Mouse (Mus musculus): Measurements from ENCODE around the gene Rapgef1. TPM values are rescaled to one million over a fixed set of nuclear protein-coding genes. Genes with fewer than 3 reads are reported as not detected.

Gene Rapgef1
- polyA plus RNA-seq, 1 experiment from 2014 or later = 15.1 TPM

DNA sequence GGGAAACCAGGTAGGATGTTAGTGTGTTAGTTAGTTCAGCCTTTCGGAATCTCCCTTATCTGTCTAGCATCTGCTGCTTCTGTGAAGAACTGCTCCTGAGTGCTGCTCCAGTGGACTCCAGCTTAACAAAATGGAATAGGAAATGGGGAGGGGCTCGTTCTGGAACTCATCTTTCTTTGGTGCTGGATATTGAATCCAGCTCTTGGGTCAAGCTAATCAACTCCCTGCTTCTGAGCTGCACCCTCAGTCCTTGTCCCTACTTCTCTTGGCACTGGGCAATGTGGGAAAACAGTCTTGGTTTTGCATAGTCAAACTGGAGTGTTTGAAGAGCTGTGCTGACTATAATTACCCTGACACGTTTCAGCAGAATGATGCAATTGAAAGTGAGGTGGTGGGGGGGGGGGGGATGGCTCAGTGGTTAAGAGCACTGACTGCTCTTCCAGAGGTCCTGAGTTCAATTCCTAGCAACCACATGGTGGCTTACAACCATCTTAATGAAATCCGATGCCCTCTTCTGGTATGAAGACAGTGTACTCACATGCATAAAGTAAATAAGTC is 25.6 kb downstream of the Rapgef1 start:
- Histone ChIP-seq H3K36me3 (ENCODE audit: control insufficient read depth, insufficient read depth, low read length) (no peaks in the 10 kb centered on the region), H3K4me3 (ENCODE audit: low read depth, low read length) (no peak overlapping the region), H3K4me2 (ENCODE audit: low read length) (no peak overlapping the region), H3K27me3 (replicated peaks; ENCODE audit: control insufficient read depth, insufficient read depth, low read length) (no peaks in the 10 kb centered on the region), H3K9ac (ENCODE audit: low read length) (no peak overlapping the region), H3K27ac (ENCODE audit: low read depth) (no peak overlapping the region), H3K4me1 (replicated peaks; ENCODE audit: control insufficient read depth, insufficient read depth, low read length) (peaks cover 6% of the 10 kb centered on the region; the same call in 1 of the 2 replicates), H3K9me3 (ENCODE audit: control insufficient read depth, low read length) (no peaks in the 10 kb centered on the region)
- no peak for DNase-seq (ENCODE audit: low spot score)
- WGBS = 77% methylated on average over 4 of the region's 4 CpGs
- no peak for ATAC-seq (replicated peaks; ENCODE audit: low FRiP score, low TSS enrichment, low read depth)

GRCm38 (mm10) chr2:29646613-29647012 is 27.1 kb downstream of the Rapgef1 start:
- Histone ChIP-seq H3K9ac (ENCODE audit: low read length) (no peak overlapping the region), H3K9me3 (ENCODE audit: control insufficient read depth, low read length) (no peaks in the 10 kb centered on the region), H3K4me1 (replicated peaks; ENCODE audit: control insufficient read depth, insufficient read depth, low read length) (peaks cover 6% of the 10 kb centered on the region; the same call in 1 of the 2 replicates), H3K27ac (ENCODE audit: low read depth) (no peak overlapping the region), H3K36me3 (ENCODE audit: control insufficient read depth, insufficient read depth, low read length) (no peaks in the 10 kb centered on the region), H3K27me3 (replicated peaks; ENCODE audit: control insufficient read depth, insufficient read depth, low read length) (no peaks in the 10 kb centered on the region), H3K4me3 (ENCODE audit: low read depth, low read length) (no peak overlapping the region), H3K4me2 (ENCODE audit: low read length) (no peak overlapping the region)
- DNase-seq (ENCODE audit: low spot score) (no peak), ATAC-seq (replicated peaks; ENCODE audit: low FRiP score, low TSS enrichment, low read depth) (no peak)
- WGBS = 77% methylated on average over 3 of the region's 3 CpGs

DNA sequence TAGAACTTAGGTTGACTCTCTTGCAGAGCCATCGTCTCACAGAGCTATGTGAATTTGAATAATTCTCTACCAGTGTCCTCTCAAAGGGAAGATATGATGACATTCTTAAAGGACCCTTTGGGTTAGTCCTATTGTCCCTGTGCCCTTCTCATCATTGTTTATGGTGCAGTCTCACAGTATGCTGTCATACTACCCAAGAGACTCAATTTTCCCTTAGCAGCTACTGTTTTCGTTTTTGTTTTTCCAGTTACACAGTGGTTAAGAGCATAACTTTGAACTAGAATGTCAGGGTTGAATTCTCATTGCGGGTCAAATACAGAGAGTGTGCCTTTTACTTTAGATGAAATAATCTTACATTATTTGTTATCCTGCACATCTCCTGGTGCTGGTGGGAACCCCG is 27.6 kb downstream of the Rapgef1 start:
- Histone ChIP-seq H3K27ac (ENCODE audit: low read depth) (no peak overlapping the region), H3K36me3 (ENCODE audit: control insufficient read depth, insufficient read depth, low read length) (no peaks in the 10 kb centered on the region), H3K9ac (ENCODE audit: low read length) (no peak overlapping the region), H3K27me3 (replicated peaks; ENCODE audit: control insufficient read depth, insufficient read depth, low read length) (no peaks in the 10 kb centered on the region), H3K4me1 (replicated peaks; ENCODE audit: control insufficient read depth, insufficient read depth, low read length) (peaks cover 6% of the 10 kb centered on the region; the same call in 1 of the 2 replicates), H3K9me3 (ENCODE audit: control insufficient read depth, low read length) (no peaks in the 10 kb centered on the region), H3K4me2 (ENCODE audit: low read length) (no peak overlapping the region), H3K4me3 (ENCODE audit: low read depth, low read length) (no peak overlapping the region)
- ATAC-seq (replicated peaks; ENCODE audit: low FRiP score, low TSS enrichment, low read depth) (no peak), DNase-seq (ENCODE audit: low spot score) (no peak)
- 93% methylated on average over 4 of the region's 4 CpGs for WGBS

DNA sequence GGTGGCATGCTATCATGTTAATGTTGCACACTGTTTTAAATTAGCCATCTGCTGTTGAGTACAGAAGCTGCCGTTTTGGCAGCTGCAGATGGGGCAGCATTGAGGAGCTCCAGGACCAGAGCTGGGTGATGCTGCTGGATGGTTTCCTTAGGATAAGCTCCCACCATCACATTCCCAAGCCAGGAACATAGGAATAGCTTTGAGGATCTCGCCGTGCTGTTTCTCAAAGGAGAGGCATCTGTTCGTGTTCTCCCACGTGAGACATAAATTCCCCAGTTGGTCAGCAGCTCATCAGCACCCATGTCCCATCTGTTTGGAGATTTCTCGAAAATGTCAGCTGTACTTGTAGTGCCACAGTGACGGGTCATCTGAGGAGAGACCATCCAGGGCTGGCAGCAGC is 28.3 kb downstream of the Rapgef1 start:
- no peak for ATAC-seq (replicated peaks; ENCODE audit: low FRiP score, low TSS enrichment, low read depth)
- H3K4me2 ChIP-seq (ENCODE audit: low read length) = no peak overlapping the region
- WGBS = 83% methylated on average over 7 of the region's 7 CpGs

DNA sequence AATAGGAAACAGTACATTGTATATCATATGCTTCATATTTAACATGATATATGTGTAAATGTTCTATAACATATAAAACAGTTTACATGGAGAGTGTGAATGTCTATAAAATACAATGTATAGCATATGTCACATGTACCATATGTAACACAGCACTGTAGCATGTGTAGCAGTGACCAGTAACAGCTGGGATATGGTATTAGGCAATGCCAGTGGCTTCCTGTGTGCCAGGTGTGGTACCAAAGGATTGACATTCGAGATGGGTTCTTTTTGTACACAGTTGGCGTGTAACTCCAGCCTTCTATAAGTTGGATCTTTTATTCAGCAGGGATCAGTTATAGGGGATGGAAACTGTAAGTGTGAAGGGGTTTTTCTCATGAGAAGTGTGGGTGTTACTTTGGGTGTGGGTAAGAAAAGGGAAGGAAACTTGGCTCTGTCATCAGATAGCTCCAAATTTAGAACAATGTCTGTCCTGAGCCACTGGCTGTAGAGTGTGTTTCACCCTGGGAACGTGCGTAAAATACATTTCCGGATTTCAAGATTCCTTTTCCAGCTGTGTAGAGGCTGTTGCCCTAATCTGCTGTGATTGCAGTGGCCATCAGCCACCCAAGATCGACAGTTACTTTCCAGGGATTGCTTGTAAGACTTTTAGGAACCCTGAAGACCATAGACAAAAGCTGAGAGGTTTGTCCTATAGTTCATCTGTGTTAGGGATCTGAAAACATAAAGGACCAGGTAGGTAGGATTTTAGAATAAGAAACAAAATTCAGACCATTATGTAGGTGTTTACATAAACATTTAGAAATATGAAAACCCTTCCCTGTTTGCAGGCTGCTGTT is 29.7 kb downstream of the Rapgef1 start:
- H3K4me1 ChIP-seq (replicated peaks; ENCODE audit: control insufficient read depth, insufficient read depth, low read length) = peaks cover 6% of the 10 kb centered on the region; the same call in 1 of the 2 replicates
- ATAC-seq (replicated peaks; ENCODE audit: low FRiP score, low TSS enrichment, low read depth) (no peak), DNase-seq (ENCODE audit: low spot score) (no peak)
- no peaks in the 10 kb centered on the region for H3K9me3 ChIP-seq (ENCODE audit: control insufficient read depth, low read length)
- H3K9ac ChIP-seq (ENCODE audit: low read length) = no peak overlapping the region
- peak overlapping the region; percentile 10 for H3K27ac ChIP-seq (ENCODE audit: low read depth)
- no peaks in the 10 kb centered on the region for H3K27me3 ChIP-seq (replicated peaks; ENCODE audit: control insufficient read depth, insufficient read depth, low read length)
- H3K4me2 ChIP-seq (ENCODE audit: low read length) = no peak overlapping the region
- WGBS = 70% methylated on average over 6 of the region's 6 CpGs
- no peaks in the 10 kb centered on the region for H3K36me3 ChIP-seq (ENCODE audit: control insufficient read depth, insufficient read depth, low read length)
- H3K4me3 ChIP-seq (ENCODE audit: low read depth, low read length) = no peak overlapping the region

More for the DNA sequence above, 28.3 kb downstream of the Rapgef1 start:
- H3K9me3 ChIP-seq (ENCODE audit: control insufficient read depth, low read length) = no peaks in the 10 kb centered on the region
- H3K4me1 ChIP-seq (replicated peaks; ENCODE audit: control insufficient read depth, insufficient read depth, low read length) = peaks cover 6% of the 10 kb centered on the region; the same call in 1 of the 2 replicates
- H3K4me3 ChIP-seq (ENCODE audit: low read depth, low read length) = no peak overlapping the region
- H3K36me3 ChIP-seq (ENCODE audit: control insufficient read depth, insufficient read depth, low read length) = no peaks in the 10 kb centered on the region
- no peak for DNase-seq (ENCODE audit: low spot score)
- H3K9ac ChIP-seq (ENCODE audit: low read length) = no peak overlapping the region
- H3K27me3 ChIP-seq (replicated peaks; ENCODE audit: control insufficient read depth, insufficient read depth, low read length) = no peaks in the 10 kb centered on the region
- no peak overlapping the region for H3K27ac ChIP-seq (ENCODE audit: low read depth)

- peaks cover 6% of the 10 kb centered on the region; the same call in 1 of the 2 replicates for H3K4me1 ChIP-seq (replicated peaks; ENCODE audit: control insufficient read depth, insufficient read depth, low read length)
- no peak overlapping the region for H3K9ac ChIP-seq (ENCODE audit: low read length)
- peak overlapping the region; percentile 10 for H3K27ac ChIP-seq (ENCODE audit: low read depth)
- WGBS = 74% methylated on average over 10 of the region's 10 CpGs
- no peak overlapping the region for H3K4me3 ChIP-seq (ENCODE audit: low read depth, low read length)
- H3K36me3 ChIP-seq (ENCODE audit: control insufficient read depth, insufficient read depth, low read length) = no peaks in the 10 kb centered on the region
- ATAC-seq (replicated peaks; ENCODE audit: low FRiP score, low TSS enrichment, low read depth) (no peak), DNase-seq (ENCODE audit: low spot score) (no peak)
- no peak overlapping the region for H3K4me2 ChIP-seq (ENCODE audit: low read length)
- H3K9me3 ChIP-seq (ENCODE audit: control insufficient read depth, low read length) = no peaks in the 10 kb centered on the region
- H3K27me3 ChIP-seq (replicated peaks; ENCODE audit: control insufficient read depth, insufficient read depth, low read length) = no peaks in the 10 kb centered on the region
Measured at GRCm38 (mm10) chr2:29649795-29650457, 30.4 kb downstream of the Rapgef1 start.

GRCm38 (mm10) chr2:29651876-29652275 is 32.4 kb downstream of the Rapgef1 start:
- no peak for DNase-seq (ENCODE audit: low spot score)

DNA sequence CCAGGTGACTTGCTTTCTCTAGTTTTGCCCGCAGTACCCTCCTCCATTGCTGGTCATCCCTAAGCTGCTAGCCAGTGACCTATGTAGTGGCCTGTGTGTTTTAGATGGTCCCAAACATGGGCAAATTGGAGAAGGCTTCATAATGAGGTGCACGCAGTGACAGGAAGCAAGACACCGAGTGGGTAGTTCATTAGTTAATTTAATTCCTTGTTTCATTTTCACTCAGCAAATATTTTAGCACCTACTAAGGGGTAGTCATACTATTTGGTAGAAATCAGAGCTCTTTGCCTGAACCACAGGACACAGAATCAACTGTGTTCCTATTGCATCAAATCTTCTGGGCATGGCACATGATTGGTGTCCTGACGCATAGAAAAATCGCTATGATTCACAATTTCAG is 35.9 kb downstream of the Rapgef1 start:
- Histone ChIP-seq H3K4me3 (ENCODE audit: low read depth, low read length) (no peak overlapping the region), H3K9me3 (ENCODE audit: control insufficient read depth, low read length) (no peaks in the 10 kb centered on the region), H3K9ac (ENCODE audit: low read length) (no peak overlapping the region), H3K4me2 (ENCODE audit: low read length) (no peak overlapping the region), H3K4me1 (replicated peaks; ENCODE audit: control insufficient read depth, insufficient read depth, low read length) (0 out of 2 replicates have a peak, but pooled peaks cover under 1% of the 10 kb centered on the region), H3K36me3 (ENCODE audit: control insufficient read depth, insufficient read depth, low read length) (no peaks in the 10 kb centered on the region), H3K27me3 (replicated peaks; ENCODE audit: control insufficient read depth, insufficient read depth, low read length) (no peaks in the 10 kb centered on the region), H3K27ac (ENCODE audit: low read depth) (no peak overlapping the region)
- no peak for ATAC-seq (replicated peaks; ENCODE audit: low FRiP score, low TSS enrichment, low read depth)
- no peak for DNase-seq (ENCODE audit: low spot score)
- WGBS = 93% methylated on average over 5 of the region's 5 CpGs

More at GRCm38 (mm10) chr2:29651876-29652275, 32.4 kb downstream of the Rapgef1 start:
- H3K27me3 ChIP-seq (replicated peaks; ENCODE audit: control insufficient read depth, insufficient read depth, low read length) = no peaks in the 10 kb centered on the region
- 87% methylated on average over 5 of the region's 5 CpGs for WGBS
- H3K9ac ChIP-seq (ENCODE audit: low read length) = no peak overlapping the region
- H3K27ac ChIP-seq (ENCODE audit: low read depth) = no peak overlapping the region
- ATAC-seq (replicated peaks; ENCODE audit: low FRiP score, low TSS enrichment, low read depth) = no peak
- no peak overlapping the region for H3K4me3 ChIP-seq (ENCODE audit: low read depth, low read length)
- H3K4me1 ChIP-seq (replicated peaks; ENCODE audit: control insufficient read depth, insufficient read depth, low read length) = peaks cover 6% of the 10 kb centered on the region; the same call in 1 of the 2 replicates
- H3K9me3 ChIP-seq (ENCODE audit: control insufficient read depth, low read length) = no peaks in the 10 kb centered on the region
- no peaks in the 10 kb centered on the region for H3K36me3 ChIP-seq (ENCODE audit: control insufficient read depth, insufficient read depth, low read length)
- no peak overlapping the region for H3K4me2 ChIP-seq (ENCODE audit: low read length)

Data from intestine, embryonic 14.5 days (tissue).